Mouse (Mus musculus): Measurements from ENCODE around the gene Gucy1b2.

DNA sequence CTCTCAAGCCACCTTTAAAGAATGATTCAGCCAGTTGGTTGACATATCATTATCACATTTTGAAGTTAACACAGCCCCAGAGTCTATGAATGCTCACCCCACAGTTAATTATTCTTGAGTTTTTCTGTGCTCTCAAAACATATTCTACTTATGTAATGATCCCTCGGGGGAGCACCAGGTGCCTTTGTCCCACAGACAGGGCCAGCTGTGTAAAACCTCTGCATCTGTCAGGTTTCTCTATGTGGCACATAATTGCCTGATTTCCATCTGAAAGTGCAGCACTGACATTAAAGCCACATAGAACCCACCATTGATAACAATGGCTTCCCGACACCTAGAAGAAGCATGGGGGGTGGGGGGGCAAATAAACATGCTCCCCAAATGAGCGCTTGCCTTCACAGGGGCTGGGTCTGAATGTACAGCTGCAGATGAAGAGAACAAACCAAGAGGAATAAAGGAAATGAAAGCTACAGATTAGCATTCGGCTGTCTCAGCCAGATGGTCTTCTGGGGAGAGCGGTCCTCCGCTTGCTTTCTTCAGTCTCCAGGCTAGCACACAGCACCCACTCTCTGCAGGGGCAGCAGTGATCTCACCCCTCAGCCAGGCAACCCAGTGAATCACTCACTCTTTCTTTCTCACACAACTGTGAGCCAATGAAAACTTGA lies 66.9 kb downstream of the Gucy1b2 start:
- no peak for TF ChIP-seq CTCF (IDR thresholded peaks at IDR 0.05; ENCODE audit: borderline replicate concordance, control insufficient read depth, extremely low read depth, insufficient read depth, low read length, poor library complexity)
- TF ChIP-seq POLR2A (IDR thresholded peaks at IDR 0.05; ENCODE audit: control insufficient read depth, extremely low read depth, insufficient read depth, low read length, poor library complexity): no peak
